Mouse (Mus musculus) spleen, adult 12 weeks (tissue): ENCODE data around the gene Wdfy3.
A peak's percentile ranks its signal among the peaks of the same experiment; 100 is the strongest.

Source experiments
- DNase-seq: peaks from one replicate; pipeline ENCODE4 v3.0.0; 2022; ENCODE audit warnings: low spot score

Wdfy3 gene

GRCm38 (mm10) chr5:101833875-101834274 lies 235.8 kb downstream of the Wdfy3 start:
- no peak for DNase-seq

GRCm38 (mm10) chr5:101832991-101833390 lies 236.7 kb downstream of the Wdfy3 start:
- no peak for DNase-seq

- DNase-seq, result no peak
Observed at GRCm38 (mm10) chr5:101832042-101832441, 237.7 kb downstream of the Wdfy3 start.

- DNase-seq, result no peak
Observed at GRCm38 (mm10) chr5:101830180-101830579, 239.5 kb downstream of the Wdfy3 start.

- DNase-seq, result no peak
Observed at GRCm38 (mm10) chr5:101828932-101829331, 240.8 kb downstream of the Wdfy3 start.

- DNase-seq, result no peak
Observed at GRCm38 (mm10) chr5:101827477-101827876, 242.2 kb downstream of the Wdfy3 start.

- DNase-seq, result peak; percentile 17
Observed at GRCm38 (mm10) chr5:101826531-101826970, 243.2 kb downstream of the Wdfy3 start.

GRCm38 (mm10) chr5:101825111-101825911 lies 244.4 kb downstream of the Wdfy3 start:
- DNase-seq, result no peak

GRCm38 (mm10) chr5:101822311-101822670 lies 247.4 kb downstream of the Wdfy3 start:
- DNase-seq, result no peak

- no peak for DNase-seq
Observed at GRCm38 (mm10) chr5:101821491-101822310, 248.0 kb downstream of the Wdfy3 start.

GRCm38 (mm10) chr5:101821052-101821451 lies 248.7 kb downstream of the Wdfy3 start:
- DNase-seq, result no peak

- no peak for DNase-seq
Observed at GRCm38 (mm10) chr5:101819844-101820243, 249.9 kb downstream of the Wdfy3 start.

GRCm38 (mm10) chr5:101819216-101819615 lies 250.5 kb downstream of the Wdfy3 start:
- DNase-seq, result no peak

- DNase-seq, result no peak
Observed at GRCm38 (mm10) chr5:101816822-101817221, 252.9 kb downstream of the Wdfy3 start.

- no peak for DNase-seq
Observed at GRCm38 (mm10) chr5:101811296-101812169, 258.2 kb downstream of the Wdfy3 start.

GRCm38 (mm10) chr5:101802358-101803022 lies 267.2 kb downstream of the Wdfy3 start:
- no peak for DNase-seq

GRCm38 (mm10) chr5:101801891-101802290 lies 267.8 kb downstream of the Wdfy3 start:
- DNase-seq, result no peak

GRCm38 (mm10) chr5:101792665-101793064 lies 277.1 kb downstream of the Wdfy3 start:
- DNase-seq, result no peak

- no peak for DNase-seq
Observed at GRCm38 (mm10) chr5:101790560-101790959, 279.2 kb downstream of the Wdfy3 start.

GRCm38 (mm10) chr5:101789770-101790169 lies 280.0 kb downstream of the Wdfy3 start:
- no peak for DNase-seq

- DNase-seq, result no peak
Observed at GRCm38 (mm10) chr5:101785921-101786614, 283.7 kb downstream of the Wdfy3 start.
